ENCODE assay signal across 9 mouse cellular contexts in the genomic region with DNA sequence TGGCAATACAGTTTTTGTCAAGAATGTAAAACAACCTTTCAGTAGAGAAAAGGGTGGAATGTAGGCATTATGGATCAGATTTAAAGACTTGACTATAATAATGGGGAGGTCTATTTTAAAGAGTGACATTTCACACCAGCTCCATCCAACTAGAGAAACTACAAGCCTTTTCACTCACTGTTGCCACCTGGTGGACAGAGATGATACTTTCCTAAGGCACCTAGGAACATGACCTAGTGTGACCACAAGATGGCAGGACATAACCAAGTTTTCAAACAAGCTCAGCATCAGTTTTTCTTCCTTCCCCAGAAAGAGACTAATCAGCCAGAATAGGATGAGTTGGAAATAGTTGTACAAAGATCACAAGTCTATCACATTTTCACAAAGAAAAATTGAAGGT.
DNase-seq lines count a peak whose midpoint lies in the region; ATAC-seq and TF ChIP-seq lines count a peak whose summit lies in the region.
"Had no signal": no experiment of that assay in that cellular context is flagged by ENCODE, and none has a peak within 500 bp of the region (broad histone marks: within the 10 kb centered on the region; RNA-seq: fewer than 3 reads in every experiment).

No protein-coding gene starts in this region.

- peak; percentile 94 for DNase-seq in CH12.LX (ENCODE audit: extremely low read depth)
- DNase-seq in adrenal gland, postnatal 36 days = peak; percentile 63 to 72
- DNase-seq in embryonic facial prominence, embryonic 14.5 days (ENCODE audit: low spot score) = peak; percentile 85
- DNase-seq in heart, adult 9 months (ENCODE audit: low spot score in 2 of 2) = peak; percentile 44 to 81
- peak; percentile 80 to 84 for DNase-seq in kidney, postnatal 4 days
- peak; percentile 50 to 70 for DNase-seq in lung, adult 18-20 months
- peak; percentile 50 for DNase-seq in ovary, postnatal 10 days (ENCODE audit: low spot score)
- DNase-seq in thymus, postnatal 25 days = peak; percentile 77

- no peaks in the 10 kb centered on the region for H3K27me3 ChIP-seq in CH12.LX (replicated peaks)
- no peaks in the 10 kb centered on the region for H3K27me3 ChIP-seq in embryonic facial prominence, embryonic 14.5 days (replicated peaks; ENCODE audit: control insufficient read depth, insufficient read depth, low read length)
- H3K27me3 ChIP-seq: liver, embryonic 15.5 days had no signal

- no peaks in the 10 kb centered on the region for H3K9me3 ChIP-seq in CH12.LX (replicated peaks; ENCODE audit: low read length)
- no peaks in the 10 kb centered on the region for H3K9me3 ChIP-seq in embryonic facial prominence, embryonic 14.5 days (ENCODE audit: control insufficient read depth, low read length)
- H3K9me3 ChIP-seq: liver, embryonic 15.5 days had no signal

- no peaks in the 10 kb centered on the region for H3K36me3 ChIP-seq in CH12.LX (replicated peaks in 1 of 2; ENCODE audit: control insufficient read depth in 1 of 2, insufficient read depth in 1 of 2, low read length in 1 of 2)
- H3K36me3 ChIP-seq in embryonic facial prominence, embryonic 14.5 days (ENCODE audit: control insufficient read depth, insufficient read depth, low read length) = no peaks in the 10 kb centered on the region
- H3K36me3 ChIP-seq: liver, embryonic 15.5 days had no signal

- no peak overlapping the region for H3K9ac ChIP-seq in CH12.LX (ENCODE audit: insufficient read depth, low read depth)
- no peak overlapping the region for H3K9ac ChIP-seq in embryonic facial prominence, embryonic 14.5 days (ENCODE audit: low read depth, low read length)
- H3K9ac ChIP-seq: liver, embryonic 15.5 days had no signal

- H3K79me2 ChIP-seq in CH12.LX (replicated peaks; ENCODE audit: control insufficient read depth, extremely low read depth, insufficient read depth, poor library complexity, severe bottlenecking) = no peaks in the 10 kb centered on the region

- no peak overlapping the region for H3K4me2 ChIP-seq in CH12.LX (ENCODE audit: insufficient read depth, low read depth, poor library complexity, severe bottlenecking)
- no peak overlapping the region for H3K4me2 ChIP-seq in embryonic facial prominence, embryonic 14.5 days (ENCODE audit: low read depth, low read length)
- H3K4me2 ChIP-seq: liver, embryonic 15.5 days had no signal

- H3K27ac ChIP-seq in CH12.LX (ENCODE audit: insufficient read depth, low read depth) = no peak overlapping the region
- no peak overlapping the region for H3K27ac ChIP-seq in embryonic facial prominence, embryonic 14.5 days (replicated peaks; ENCODE audit: low read depth, low read length)
- H3K27ac ChIP-seq: liver, embryonic 15.5 days had no signal

- no peak overlapping the region for H3K4me3 ChIP-seq in CH12.LX (replicated peaks in 1 of 3; ENCODE audit: low read depth in 2 of 3, low read length in 2 of 3, poor library complexity in 1 of 3)
- H3K4me3 ChIP-seq in embryonic facial prominence, embryonic 14.5 days (ENCODE audit: low read depth, low read length) = no peak overlapping the region
- H3K4me3 ChIP-seq: liver, embryonic 15.5 days had no signal

- dilution Hi-C loops in CH12.LX (cut with MboI; ENCODE audit: extremely low pct_ligation_motif_present, extremely low pct_unique_long_range_greater_than_20kb, low sequenced_read_pairs) = no loop called here

- in situ Hi-C loops in CH12.LX (cut with MboI; ENCODE audit: low pct_ligation_motif_present, low pct_unique_long_range_greater_than_20kb, low sequenced_read_pairs) = no loop called here

- ATAC-seq in embryonic facial prominence, embryonic 14.5 days (ENCODE audit: low read depth) = peak; percentile 74

- TF ChIP-seq POLR2A in CH12.LX (IDR thresholded peaks at IDR 0.05; ENCODE audit: low read depth, low read length) = no peak

- no peak for TF ChIP-seq EP300 in CH12.LX (IDR thresholded peaks at IDR 0.05; ENCODE audit: low read length)

- TF ChIP-seq RAD21 in CH12.LX (IDR thresholded peaks at IDR 0.05; ENCODE audit: low read depth, low read length) = peak; percentile 72

- peak; percentile 98 to 100 for TF ChIP-seq CTCF in CH12.LX (conservative IDR thresholded peaks at IDR 0.05 in 1 of 2, IDR thresholded peaks at IDR 0.05 in 1 of 2; ENCODE audit: low read depth in 2 of 2, low read length in 2 of 2)

- no peaks in the 10 kb centered on the region; a peak in 1 of 4 replicates for H3K4me1 ChIP-seq in CH12.LX (ENCODE audit: control insufficient read depth in 1 of 2, insufficient read depth in 2 of 2)
- no peaks in the 10 kb centered on the region for H3K4me1 ChIP-seq in embryonic facial prominence, embryonic 14.5 days (ENCODE audit: control insufficient read depth, insufficient read depth, low read length)
- H3K4me1 ChIP-seq: liver, embryonic 15.5 days had no signal

TF ChIP-seq in CH12.LX, 34 proteins besides CTCF, POLR2A, EP300 and RAD21:
- TF ChIP-seq ZC3H11A (IDR thresholded peaks at IDR 0.05; ENCODE audit: low read depth, low read length) = no peak
- peak; percentile 90; the same call in 1 of the 2 replicates for TF ChIP-seq NELFE (IDR thresholded peaks at IDR 0.05; ENCODE audit: low read depth, low read length)
- peak; percentile 73; the same call in 1 of the 2 replicates for TF ChIP-seq JUND (conservative IDR thresholded peaks at IDR 0.05; ENCODE audit: low read depth, low read length)
- no peak for TF ChIP-seq NRF1 (IDR thresholded peaks at IDR 0.05; ENCODE audit: low read depth, low read length)
- TF ChIP-seq SMC3 (IDR thresholded peaks at IDR 0.05; ENCODE audit: low read depth, low read length) = peak; percentile 88
- no peak for TF ChIP-seq E2F4 (IDR thresholded peaks at IDR 0.05; ENCODE audit: insufficient replicate concordance, low read depth, low read length)
- no peak for TF ChIP-seq CHD2 (IDR thresholded peaks at IDR 0.05; ENCODE audit: low read length)
- no peak for TF ChIP-seq UBTF (IDR thresholded peaks at IDR 0.05; ENCODE audit: low read depth, low read length)
- TF ChIP-seq POLR2AphosphoS2 (IDR thresholded peaks at IDR 0.05; ENCODE audit: low read depth, low read length) = no peak
- TF ChIP-seq ZNF384 (IDR thresholded peaks at IDR 0.05; ENCODE audit: low read depth, low read length) = 0 out of 2 replicates have a peak, but pooled peaks have one; percentile 32
- no peak for TF ChIP-seq MXI1 (IDR thresholded peaks at IDR 0.05; ENCODE audit: low read depth, low read length)
- no peak for TF ChIP-seq ZKSCAN1 (IDR thresholded peaks at IDR 0.05; ENCODE audit: borderline replicate concordance, low read depth, low read length)
